Mouse (Mus musculus) natural killer cell, adult 2 months (primary cell): ENCODE measurements around the gene Bmi1.

Experiments used
- DNase-seq, 2 experiments: peaks; one replicate each; pipeline ENCODE4 v3.0.0; 2022; ENCODE audit warnings: low spot score in 2 of 2

Bmi1 gene

DNA sequence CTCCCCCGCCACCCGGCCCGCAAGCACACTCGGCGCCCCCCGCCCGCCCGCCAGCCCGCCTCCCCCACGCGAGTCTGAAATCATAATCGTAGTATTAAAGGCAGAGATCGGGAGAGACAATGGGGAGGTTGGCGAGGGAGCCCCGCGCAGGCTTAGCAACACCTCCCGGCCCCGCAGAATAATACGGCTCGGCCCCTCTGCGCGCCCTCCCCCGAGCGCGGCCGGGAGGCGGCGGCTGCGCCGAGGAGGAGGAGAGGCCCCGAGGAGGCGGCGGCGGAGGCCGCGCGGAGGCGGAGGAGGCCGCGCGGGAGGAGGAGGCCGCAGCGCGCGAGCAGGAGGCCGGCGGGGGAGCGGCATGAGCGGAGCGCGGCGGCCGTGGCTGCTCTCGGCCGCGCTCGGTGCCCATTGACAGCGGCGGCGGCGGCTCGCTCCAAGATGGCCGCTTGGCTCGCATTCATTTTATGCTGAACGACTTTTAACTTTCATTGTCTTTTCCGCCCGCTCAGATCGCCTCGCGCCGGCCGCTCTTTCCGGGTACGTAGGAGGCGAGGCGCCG lies at the start of gene Bmi1:
TSS of gene Bmi1 (plus strand) at position 83 of the 556 bp plus-strand sequence.
- peak; percentile 30 to 50 for DNase-seq

DNA sequence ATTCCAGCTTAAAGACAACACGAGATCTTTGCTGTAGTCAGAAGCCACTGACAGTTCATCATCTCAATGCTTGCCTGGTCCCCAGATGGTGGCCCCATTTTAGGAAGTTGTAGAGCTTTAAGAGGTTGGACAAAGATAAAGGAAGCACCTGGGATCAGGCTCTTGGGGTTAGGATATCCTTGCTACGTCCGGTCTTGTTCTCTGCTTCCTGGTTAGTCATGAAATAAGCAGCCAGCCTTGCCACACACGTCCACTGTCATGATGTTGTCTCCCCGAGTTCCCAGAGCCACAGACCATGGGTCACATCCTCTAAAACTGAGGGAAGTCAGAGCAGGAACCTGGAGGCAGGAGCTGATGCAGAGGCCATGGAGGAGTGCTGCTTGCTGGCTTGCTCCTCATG lies 46.3 kb upstream of the Bmi1 start:
- no peak for DNase-seq

DNA sequence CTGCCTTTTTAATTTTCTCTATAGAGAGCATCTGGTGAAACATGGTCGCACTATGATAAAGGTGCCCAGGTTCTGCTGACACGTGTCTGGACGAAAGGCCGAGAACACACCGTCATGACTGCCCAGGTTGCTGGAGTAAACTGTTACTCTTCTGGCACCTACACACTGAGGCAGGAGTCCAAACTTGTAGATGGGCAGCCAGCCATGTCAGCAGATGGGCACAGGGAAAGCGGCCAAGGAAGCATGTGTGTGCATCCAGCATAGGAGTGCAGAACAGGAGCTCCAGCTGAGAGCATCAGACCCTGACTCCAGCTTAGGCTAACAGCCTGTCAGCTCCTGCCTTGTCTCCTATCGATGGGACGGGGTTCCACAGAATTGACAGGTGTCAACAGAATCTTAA lies 41.8 kb upstream of the Bmi1 start:
- no peak for DNase-seq

DNA sequence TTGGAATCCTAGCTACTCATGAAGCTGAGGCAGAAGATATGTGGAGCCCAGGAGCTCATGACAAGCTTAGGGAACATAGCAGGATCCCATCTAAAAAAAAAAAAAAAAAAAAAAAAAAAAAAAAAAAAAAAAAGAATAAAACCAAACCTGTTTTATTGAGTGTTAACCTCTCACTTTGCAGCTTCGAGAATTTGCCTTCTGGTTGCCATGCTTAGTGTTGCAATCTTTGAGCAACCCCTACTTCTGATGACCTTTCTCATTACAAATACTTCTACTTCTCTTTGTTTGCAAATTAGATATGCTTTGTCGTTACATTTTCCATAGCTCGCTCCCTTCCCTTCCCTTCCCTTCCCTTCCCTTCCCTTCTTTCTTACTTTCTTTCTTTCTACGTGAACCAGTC lies 28.3 kb upstream of the Bmi1 start:
- no peak for DNase-seq

GRCm38 (mm10) chr2:18654821-18655220 lies 22.0 kb upstream of the Bmi1 start:
- no peak for DNase-seq

- DNase-seq = peak in 1 of 2 experiments; percentile 40
Observed at GRCm38 (mm10) chr2:18664003-18664402, 12.8 kb upstream of the Bmi1 start.

DNA sequence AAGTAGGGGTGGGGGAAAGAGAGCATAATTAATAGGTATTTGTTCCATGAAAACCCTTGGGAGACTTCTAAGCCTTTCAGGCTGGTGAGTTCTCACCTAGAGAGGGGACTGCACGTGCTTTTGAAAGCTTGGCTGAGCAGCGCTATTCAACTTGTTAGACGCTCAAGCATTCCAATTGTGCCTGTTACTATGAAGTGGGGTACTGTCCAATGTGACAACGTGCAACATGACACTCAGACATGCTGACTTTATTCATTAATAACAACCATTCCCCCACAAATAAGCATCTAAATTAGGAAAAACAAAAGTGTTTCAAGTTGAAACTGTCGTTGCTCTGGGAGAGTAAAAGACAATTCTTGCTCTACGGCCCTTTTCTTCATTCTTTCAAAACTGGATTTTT lies 5.8 kb upstream of the Bmi1 start:
- DNase-seq = no peak

- peak; percentile 93 to 95 for DNase-seq
Observed at GRCm38 (mm10) chr2:18672133-18672765, 4.6 kb upstream of the Bmi1 start, which contains the start of gene Commd3. TSS of gene Commd3 (plus strand) at chr2:18672384.

- DNase-seq = no peak
Observed at GRCm38 (mm10) chr2:18672766-18673164, 4.1 kb upstream of the Bmi1 start.

- DNase-seq = no peak
Observed at GRCm38 (mm10) chr2:18673766-18674165, 3.1 kb upstream of the Bmi1 start.

DNA sequence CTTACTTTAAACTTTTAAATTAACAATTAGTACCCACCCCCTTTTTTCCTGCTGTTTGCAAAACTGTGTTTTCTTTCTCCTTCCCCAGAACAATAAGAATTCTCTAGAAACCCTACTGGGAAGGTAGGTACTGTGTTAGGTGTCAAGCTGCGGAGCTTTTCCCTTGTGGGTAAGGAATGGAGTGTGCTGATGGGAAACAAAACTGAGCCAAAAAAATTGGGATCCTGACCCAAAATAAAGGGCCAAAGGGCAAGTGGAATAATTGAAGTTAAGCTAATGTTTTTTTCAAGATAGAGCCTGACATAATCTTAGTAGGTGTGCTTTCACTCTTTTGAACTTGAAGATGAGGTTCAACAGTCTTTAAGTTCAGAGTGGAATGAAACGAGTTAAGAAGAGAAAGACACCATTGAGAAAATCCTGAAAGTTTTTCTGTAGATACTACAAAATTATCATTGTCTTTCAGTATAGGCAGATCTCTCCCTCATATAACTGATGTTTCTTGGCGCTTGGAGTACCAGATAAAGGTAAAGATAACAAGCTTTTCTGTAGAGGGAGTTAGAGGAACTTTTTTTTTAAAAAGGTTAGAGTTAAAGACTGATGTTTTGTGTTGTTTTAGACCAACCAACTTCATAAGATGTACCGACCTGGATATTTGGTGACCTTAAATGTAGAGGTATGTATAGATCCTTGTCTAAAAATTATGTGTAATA lies 2.5 kb upstream of the Bmi1 start:
- DNase-seq = no peak

DNA sequence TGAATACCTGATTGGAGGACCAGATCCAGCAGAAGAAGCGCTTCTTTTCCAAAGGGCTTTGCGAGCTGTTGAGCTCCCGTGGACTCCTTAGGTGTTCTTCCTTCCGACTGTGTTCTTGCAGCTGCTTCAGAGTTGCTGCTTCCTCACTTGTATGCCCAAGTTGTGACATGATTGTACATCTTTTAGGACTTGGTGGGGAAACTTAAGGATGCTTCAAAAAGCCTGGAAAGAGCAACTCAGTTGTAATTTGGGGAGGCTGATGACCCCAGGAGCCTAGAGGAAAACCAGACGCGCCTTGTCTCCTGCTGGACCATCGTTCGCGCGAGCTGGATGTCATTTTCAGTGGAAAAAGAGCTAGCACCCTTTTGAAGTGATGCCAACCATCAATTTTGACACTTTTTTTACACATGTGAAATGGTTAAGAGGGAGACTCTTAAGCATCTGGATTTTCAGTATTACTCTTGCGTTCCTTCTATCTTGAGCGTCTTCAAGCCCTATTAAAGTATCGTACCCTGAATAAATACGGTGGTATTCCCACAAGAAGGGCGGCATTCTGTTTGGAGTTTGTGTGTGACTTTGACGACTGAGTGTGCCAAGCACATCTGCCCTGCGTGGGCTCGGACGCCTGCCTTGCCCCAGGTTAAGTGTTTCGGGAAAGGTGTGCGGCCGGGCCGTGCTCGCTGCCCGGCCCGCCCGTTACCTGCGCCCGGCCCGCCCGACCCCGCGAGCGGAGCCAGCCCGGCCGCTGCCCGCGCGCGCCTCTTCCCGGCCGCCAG lies 949 bp upstream of the Bmi1 start:
- no peak for DNase-seq

DNA sequence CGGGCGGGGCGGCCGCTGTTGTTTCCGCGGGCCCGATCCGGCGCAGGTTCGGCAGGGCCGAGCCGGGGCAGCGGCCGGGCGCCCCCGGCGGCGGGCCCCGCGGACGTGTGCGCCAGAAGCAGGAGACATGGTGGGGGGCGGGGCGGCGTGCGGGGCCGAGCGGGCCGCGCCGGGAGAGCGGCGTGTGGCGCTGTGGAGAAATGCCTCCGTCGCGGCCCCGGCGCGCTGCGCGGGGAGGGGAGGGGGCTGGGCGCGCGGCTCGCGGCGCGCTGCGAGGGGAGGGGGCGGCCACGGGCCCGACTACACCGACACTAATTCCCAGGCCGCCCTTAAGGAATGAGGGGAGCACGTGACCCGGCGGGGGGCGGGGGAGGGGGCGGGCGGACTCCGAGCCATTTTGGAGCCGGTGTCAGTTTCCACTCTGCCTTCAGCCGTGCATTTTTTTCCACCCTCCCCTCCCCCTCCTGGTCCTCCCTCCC lies 322 bp upstream of the Bmi1 start:
- DNase-seq = peak; percentile 49 to 63

DNA sequence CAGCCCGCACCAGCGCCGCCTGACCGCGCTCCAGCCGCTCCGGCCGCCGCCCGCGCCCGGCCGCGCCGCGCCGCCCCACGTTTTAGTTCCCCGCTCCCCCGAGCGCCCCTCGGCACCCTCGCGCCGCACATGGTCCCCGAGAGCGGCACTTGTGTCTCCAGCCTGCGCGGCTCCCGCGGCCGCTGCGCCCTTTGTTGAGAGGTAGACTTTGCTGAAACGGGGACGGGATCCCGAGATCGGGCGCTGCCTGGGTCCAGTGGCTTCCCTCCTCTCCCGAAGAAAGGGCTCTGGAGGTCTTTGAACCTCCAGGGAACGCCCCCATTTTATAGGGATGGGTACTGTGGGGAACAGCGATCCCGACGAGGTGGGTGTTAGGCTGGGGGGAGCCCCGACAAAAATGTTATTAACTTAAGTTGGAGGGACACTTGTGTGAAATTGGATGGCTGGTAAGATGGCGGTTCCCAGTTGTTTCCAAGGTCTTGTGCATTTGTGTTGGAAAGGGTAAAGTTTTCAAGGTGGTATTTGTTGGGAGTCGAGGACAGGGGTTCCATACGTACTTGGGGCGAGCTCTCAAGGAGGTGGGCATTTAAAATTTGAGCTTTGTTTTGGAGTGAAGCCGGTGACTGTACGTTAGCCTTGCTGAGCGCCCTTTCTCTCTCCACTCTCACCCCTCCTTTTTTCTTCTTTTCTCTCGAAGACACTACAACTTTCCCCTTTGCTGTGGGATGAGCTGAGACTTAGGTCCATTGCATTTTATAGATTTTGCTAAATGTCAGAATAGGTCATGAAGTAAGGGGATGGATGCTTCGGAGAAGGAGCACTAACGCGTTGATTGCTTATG lies 1.0 kb downstream of the Bmi1 start:
- DNase-seq = peak in 1 of 2 experiments; percentile 37

GRCm38 (mm10) chr2:18679701-18680100 lies 2.9 kb downstream of the Bmi1 start:
- no peak for DNase-seq

GRCm38 (mm10) chr2:18680501-18680900 lies 3.7 kb downstream of the Bmi1 start:
- DNase-seq = no peak

DNA sequence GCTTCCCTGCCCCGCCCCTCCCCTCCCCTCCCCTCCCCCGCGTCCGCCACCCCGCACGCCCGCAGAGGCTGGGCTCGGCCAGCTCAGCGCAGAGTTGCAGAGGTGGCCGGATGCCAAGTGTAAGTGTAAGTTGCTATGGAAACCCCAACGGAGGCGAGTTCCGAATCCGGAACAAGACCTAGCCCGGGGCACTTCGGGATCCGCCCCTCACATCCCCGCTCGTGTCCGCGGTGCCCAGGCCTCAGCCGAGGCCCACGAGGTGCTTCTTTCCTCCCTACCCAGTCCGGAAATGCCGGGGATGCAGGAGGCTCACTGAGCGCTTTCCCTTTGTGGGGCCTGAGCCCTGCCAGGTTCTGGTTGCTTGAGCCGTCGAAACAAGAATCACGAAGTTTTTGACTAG lies 4.1 kb downstream of the Bmi1 start:
- DNase-seq = peak; percentile 72

DNA sequence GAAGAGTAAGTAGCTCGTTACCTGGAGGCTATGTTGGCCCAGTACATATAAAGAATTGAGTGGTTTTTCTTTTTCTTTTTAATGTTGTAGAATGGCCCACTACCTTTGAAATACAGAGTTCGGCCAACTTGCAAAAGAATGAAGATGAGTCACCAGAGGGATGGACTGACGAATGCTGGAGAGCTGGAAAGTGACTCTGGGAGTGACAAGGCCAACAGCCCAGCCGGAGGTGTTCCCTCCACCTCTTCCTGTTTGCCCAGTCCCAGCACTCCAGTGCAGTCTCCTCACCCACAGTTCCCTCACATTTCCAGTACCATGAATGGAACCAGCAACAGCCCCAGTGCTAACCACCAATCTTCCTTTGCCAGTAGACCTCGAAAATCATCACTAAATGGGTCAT lies 7.2 kb downstream of the Bmi1 start:
- DNase-seq = no peak

GRCm38 (mm10) chr2:18686386-18686785 lies 9.6 kb downstream of the Bmi1 start:
- no peak for DNase-seq

GRCm38 (mm10) chr2:18686826-18687519 lies 10.2 kb downstream of the Bmi1 start:
- no peak for DNase-seq
